Mouse (Mus musculus) brown adipose tissue, adult 24 weeks (tissue): ENCODE results near the gene Oas3. TPM values are rescaled to one million over a fixed set of nuclear protein-coding genes. Genes with fewer than 3 reads are reported as not detected.
"Not testable (repeated sequence)": the region's sequence is repeated elsewhere in the genome, so short reads cannot be mapped to it uniquely, and the experiment has no call there.

Experiments
- H3K27ac ChIP-seq: fragments of 200-500 bp; replicated peaks from 2 replicates; pipeline ENCODE4 v1.5.1; 2012; ENCODE audit warnings: low read depth, mild to moderate bottlenecking, low read length
- H3K4me1 ChIP-seq: fragments of 200-500 bp; 2 replicates; pipeline ENCODE4 v1.6.1; 2012; ENCODE audit warnings: low read length, mixed read lengths; ENCODE audit not compliant: control insufficient read depth, insufficient read depth, insufficient read length
- H3K4me3 ChIP-seq: fragments of 200-500 bp; 2 replicates; pipeline ENCODE4 v1.5.1; 2012; ENCODE audit warnings: low read depth, mild to moderate bottlenecking, low read length, moderate library complexity; ENCODE audit not compliant: insufficient read depth
- polyA plus RNA-seq: library from polyadenylated mRNA; stranded (reverse); fragments of >200 nt; gene quantifications from 2 replicates; pipeline ENCODE4 v1.2.4, GENCODE M21; 2012; ENCODE audit not compliant: missing spikeins, insufficient read depth, insufficient read length

The Oas3 gene
- polyA plus RNA-seq: 0.33 TPM in 1 of 2 replicates, not detected in the other

DNA sequence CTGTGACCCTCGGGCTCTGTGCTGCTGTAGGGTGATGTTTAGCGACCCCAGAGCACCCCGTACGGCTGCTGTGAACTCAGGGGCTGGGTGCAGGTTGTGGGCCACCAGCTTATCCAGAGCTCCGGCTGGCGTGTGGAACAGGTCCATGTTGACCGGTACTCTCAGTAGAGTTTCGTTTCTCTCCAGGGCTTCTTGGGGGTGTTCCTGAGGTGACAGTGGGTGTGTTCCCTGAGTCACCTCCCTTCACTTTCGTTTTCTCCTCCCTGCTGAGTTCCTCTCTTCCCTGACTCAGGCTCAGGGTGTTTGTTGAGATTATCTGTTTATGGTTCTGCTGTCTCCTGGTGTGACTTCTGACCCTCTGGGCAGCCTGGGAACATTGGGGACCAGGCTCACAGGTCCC lies at the start of gene Oas3:
Gene Oas3 (minus strand): TSS at position 184 of the 400 bp plus-strand sequence.
- H3K4me1 ChIP-seq: no peaks in the 10 kb centered on the region
- peak within 1 kb of the TSS; percentile 16; the same call in 1 of the 2 replicates for H3K4me3 ChIP-seq
- H3K27ac ChIP-seq: no peak within 1 kb of the TSS

DNA sequence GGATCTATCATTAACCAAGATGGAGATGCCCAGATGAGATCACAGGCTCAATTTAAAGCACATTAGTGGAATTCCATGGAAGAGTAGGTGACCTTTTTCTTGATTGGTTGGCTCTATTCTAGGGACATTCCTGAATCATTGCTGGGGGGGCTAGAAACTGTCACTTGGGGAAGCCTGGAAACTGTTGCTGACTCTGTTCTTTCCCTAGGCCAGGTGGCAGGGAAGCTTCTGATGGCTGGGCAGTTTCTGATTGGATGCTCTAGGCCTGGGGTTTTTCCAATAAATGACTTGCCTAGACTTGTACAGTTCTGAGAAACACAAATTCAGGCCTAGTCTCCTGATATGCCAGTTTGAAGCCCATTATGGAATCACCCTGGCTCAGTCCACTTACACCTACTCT lies 41.5 kb upstream of the Oas3 start:
- Histone ChIP-seq H3K4me3 (no peak overlapping the region), H3K27ac (no peak overlapping the region), H3K4me1 (no peaks in the 10 kb centered on the region)

DNA sequence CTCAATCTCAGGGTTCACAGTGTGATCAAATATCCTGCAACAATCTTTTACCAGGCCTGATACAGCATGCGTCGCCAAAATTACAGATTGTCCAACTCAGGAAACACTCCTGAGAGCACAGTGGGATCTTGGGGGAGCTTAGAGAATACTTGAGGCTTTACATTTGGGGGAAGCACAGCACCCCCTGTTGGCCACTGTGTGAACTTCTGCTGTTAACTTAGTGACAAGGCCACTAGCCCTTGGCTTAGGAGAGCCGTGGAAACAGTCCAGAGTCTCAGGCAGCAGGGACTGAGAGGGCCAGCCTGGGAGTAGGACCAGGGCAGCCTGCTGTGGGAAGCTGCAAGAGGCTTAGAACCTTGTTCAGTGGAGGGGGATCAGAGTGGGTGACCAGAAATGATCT lies 38.5 kb upstream of the Oas3 start:
- H3K4me3 ChIP-seq: no peak overlapping the region
- no peak overlapping the region for H3K27ac ChIP-seq
- H3K4me1 ChIP-seq: 0 out of 2 replicates have a peak, but pooled peaks cover 7% of the 10 kb centered on the region

DNA sequence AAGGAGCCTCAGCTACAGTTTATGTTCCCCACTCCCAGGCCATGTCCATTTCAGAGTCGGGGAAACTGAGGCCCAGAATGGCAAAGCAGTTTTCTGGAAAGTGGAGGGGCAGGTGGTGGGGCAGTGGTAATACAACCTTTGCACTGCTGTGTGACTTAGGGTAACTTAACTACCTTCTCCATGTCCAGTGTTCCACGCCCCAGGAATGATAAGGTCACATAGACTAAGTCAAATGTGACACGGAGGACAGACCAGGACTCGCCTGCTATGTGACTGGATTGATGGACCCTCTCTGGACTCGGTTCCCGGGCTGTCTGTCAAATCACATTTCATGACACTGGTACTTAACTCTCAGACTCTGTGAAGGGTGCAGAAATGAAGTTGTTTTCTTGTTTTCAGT lies 35.6 kb upstream of the Oas3 start:
- H3K4me1 ChIP-seq: 0 out of 2 replicates have a peak, but pooled peaks cover 7% of the 10 kb centered on the region
- peak overlapping the region; percentile 78 for H3K4me3 ChIP-seq
- H3K27ac ChIP-seq: peak overlapping the region; percentile 45

DNA sequence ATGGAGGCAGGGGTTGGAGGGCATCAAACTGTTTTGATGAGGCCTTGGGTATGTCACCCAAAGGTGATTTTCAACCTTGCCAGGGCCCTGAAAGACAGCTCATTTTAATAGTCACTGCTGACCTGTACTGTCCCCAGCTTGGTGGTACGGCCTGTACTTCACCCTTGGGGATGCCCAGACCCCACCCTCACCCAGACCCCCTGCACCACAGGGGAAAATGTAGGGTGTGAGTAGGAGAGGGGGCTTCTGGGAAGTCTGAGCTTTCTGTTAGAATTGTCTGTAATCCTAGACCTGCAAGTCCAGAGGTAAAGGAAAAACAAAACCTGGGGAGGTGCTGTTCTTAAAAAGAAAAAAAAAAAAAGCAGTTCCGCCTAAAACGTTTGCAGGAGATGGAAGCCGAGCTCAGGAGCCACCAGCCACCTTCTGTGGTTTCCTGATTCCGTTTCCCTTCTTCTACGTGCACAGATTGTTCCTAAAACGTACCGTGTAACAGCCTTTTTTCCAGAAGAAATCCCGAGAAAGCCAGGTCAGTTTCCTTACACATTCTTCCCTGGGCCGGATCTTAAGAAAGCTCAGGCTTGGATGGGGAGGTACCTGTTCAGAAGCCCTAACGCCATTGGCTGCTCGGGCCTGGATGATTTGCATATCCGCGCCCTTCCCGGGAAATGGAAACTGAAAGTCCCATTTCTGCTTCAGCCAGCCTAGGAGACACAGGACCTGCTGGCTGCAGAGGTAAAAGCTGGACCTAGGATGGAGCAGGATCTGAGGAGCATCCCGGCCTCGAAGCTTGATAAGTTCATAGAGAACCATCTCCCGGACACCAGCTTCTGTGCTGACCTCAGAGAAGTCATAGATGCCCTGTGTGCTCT lies 34.7 kb upstream of the Oas3 start, which contains the start of gene Oas1c:
Gene Oas1c (minus strand): TSS at position 564 of the 869 bp plus-strand sequence.
- Histone ChIP-seq H3K27ac (peak within 1 kb of the TSS; percentile 74), H3K4me3 (peak within 1 kb of the TSS; percentile 78), H3K4me1 (0 out of 2 replicates have a peak, but pooled peaks cover 7% of the 10 kb centered on the region)

DNA sequence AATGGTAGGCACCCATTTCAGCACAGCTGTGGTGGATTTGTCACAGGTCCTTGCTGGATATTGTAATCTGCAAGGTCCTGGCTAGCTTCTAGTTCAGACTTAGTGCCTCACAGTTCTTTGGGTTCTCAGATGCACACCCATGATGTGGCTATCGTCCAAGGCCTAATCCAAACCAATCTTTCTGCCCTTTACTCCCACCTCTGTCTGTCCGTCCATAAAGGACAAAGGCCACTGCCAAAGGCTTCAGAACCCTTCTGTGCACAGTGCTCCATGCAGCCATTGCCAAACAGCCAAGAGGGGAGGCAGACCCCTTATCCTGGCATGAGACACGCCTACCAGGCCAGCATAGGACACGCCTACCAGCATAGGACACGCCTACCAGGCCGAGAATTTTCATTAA lies 31.7 kb upstream of the Oas3 start:
- Histone ChIP-seq H3K4me1 (0 out of 2 replicates have a peak, but pooled peaks cover 7% of the 10 kb centered on the region), H3K4me3 (no peak overlapping the region), H3K27ac (no peak overlapping the region)

DNA sequence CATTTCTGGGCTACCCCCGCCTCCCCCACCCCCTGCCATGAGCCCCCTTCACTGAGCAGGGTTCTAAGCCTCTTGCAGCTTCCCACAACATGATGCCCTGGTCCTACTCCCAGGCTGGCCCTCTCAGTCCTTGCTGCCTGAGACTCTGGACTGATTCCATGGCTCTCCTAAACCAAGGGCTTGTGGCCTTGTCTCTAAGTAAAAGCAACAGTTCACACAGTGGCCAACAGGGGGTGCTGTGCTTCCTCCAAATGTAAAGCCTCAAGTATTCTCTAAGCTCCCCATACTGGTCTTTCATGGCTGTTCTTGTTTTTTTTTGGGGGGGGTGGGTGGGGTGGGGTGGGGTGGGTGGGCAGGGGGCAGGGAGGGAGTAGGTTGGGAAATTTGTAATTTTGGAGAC lies 29.0 kb upstream of the Oas3 start:
- Histone ChIP-seq H3K27ac (no peak overlapping the region), H3K4me3 (no peak overlapping the region), H3K4me1 (no peaks in the 10 kb centered on the region)

DNA sequence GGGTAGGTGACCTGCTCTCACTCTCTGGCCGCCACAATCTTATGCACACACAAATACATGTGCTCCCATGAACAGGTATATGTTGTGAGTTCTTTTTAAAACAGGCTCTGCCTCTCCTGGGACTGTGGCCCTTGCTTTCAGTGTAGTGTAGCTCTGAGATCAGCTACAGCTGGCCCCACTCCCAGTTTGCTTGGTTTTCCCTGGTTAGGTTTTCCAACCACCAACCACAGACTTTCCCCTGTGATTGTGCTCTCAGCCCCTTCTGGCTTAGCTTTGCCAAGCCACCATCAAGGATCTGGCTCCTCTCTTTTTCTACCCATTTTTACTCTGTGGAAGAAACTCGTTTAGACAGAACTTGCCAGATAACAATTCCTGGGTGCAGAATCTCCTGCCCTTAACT lies 26.1 kb upstream of the Oas3 start:
- no peak overlapping the region for H3K4me3 ChIP-seq
- H3K4me1 ChIP-seq: no peaks in the 10 kb centered on the region
- H3K27ac ChIP-seq: no peak overlapping the region

DNA sequence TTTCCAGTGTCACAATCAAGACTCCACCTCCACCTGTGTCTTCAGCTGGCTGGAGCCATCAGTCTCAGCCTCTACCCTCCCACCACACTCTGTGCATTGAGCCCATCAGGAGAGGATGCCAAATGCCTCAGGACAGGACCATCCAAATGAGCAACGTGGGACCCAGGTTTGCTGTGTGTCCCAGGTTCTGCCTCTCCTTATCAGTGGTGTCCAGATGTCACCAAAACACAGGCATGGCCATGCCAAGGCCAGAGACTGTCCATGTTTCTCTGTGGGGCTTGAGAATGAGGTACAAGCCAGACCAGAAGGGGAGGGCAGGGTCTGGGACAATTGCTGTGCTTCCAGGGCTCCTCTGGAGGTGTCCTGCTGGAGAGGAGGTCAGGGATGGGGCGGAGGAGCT lies 21.5 kb upstream of the Oas3 start:
- not testable (repeated sequence) for H3K27ac ChIP-seq, H3K4me1 ChIP-seq, H3K4me3 ChIP-seq

DNA sequence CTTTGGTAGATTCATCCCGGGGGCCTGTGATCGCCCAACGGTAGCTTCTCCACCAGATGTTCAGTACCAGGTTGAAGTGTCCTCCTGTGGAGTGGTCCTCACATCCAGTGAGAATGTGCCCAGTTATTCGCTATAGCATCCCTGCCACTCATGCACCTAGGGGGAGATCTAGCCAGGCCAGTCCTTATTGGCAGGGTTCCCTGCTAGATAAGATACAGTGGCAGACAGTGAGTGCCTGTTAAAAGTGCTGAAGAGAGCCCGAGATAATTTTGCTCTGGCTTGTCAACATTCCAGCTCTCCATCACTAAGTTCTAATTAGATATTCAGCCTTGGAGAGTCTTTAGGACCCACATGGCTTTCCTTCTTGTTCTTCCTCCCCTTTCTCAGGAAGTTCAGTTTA lies 20.7 kb upstream of the Oas3 start:
- not testable (repeated sequence) for H3K4me3 ChIP-seq, H3K27ac ChIP-seq, H3K4me1 ChIP-seq

DNA sequence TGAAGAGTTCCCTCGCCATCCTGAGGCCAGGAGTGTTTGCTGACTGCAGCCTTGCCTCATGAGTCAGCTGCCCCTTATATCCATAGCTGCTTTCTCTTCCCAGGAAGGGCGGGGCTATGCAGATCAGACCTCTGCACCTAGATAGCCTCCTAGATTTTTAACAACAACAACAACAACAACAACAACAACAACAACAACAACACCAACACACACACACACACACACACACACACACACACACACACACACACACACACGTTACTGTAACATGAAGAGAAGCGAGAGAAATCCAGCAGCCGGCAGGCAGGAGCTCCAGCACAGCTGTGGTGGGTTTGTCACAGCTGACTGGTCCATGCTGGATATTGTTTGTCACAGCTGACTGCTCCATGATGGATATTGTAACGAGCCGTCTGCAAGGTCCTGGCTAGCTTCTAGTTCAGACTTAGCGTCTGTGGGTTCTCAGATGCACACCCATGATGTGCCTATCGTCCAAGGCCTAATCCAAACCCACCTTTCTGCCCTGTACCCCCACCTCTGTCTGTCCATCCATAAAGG lies 18.1 kb upstream of the Oas3 start, which contains the start of gene Oas1e:
Gene Oas1e (minus strand): TSS at position 51 of the 555 bp plus-strand sequence.
- H3K4me1 ChIP-seq, H3K27ac ChIP-seq, H3K4me3 ChIP-seq: not testable (repeated sequence)

DNA sequence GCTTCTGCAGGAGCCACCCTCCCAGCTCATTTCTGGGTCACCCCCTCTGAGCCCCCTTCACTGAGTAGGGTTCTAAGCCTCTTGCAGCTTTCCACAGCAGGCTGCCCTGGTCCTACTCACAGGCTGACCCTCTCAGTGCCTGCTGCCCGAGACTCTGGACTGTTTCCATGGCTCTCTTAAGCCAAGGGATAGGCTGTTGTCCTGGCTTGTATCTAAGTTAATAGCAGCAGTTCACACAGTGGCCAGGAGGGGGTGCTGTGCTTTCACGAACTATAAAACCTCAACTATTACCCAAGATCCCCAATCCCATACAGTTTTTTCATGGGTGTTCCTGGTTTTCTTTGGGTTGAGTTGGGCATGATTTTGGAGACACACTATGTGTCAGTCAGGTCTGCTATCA lies 15.6 kb upstream of the Oas3 start:
- H3K4me1 ChIP-seq: no peaks in the 10 kb centered on the region
- no peak overlapping the region for H3K4me3 ChIP-seq
- no peak overlapping the region for H3K27ac ChIP-seq

DNA sequence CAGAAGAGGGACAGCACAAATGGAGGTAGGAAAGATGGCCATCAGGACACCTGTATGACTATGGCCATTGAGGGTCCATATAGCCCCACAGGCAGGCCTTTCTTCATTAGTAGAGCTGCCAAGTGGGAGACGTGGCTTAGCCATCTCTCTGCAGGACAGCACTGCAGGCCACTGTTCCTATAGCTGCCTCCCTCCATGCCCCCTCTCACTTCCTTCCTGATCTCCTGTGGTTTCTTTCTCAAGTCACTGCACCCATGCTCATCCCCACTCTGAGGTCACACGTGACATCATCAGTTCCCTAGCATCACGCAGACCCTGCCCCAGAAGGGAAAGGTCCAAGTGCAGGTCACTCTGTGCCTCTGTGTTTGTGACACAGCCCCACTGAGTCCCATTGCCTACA lies 9.6 kb upstream of the Oas3 start:
- no peak overlapping the region for H3K27ac ChIP-seq
- H3K4me1 ChIP-seq: no peaks in the 10 kb centered on the region
- no peak overlapping the region for H3K4me3 ChIP-seq

DNA sequence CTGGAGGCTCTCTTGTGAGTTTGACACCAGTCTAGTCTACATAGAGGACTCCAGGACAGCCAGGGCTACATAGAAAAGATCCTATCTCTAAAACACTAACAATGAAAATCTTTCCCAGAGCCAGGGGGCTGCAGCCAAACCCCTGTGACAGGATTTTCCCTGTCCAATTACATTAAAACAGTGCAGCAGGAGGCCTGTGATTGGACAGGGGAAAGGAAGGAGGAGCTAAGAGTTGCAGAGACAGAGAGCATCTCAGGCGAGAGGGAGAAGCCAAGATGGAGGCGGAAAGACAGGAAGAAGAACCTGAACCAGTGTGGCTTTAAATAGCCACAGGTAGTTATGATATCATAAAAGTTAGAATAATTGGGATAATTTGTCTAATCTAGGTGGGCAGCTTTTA lies 5.0 kb upstream of the Oas3 start:
- Histone ChIP-seq H3K27ac (no peak overlapping the region), H3K4me1 (no peaks in the 10 kb centered on the region), H3K4me3 (no peak overlapping the region)

DNA sequence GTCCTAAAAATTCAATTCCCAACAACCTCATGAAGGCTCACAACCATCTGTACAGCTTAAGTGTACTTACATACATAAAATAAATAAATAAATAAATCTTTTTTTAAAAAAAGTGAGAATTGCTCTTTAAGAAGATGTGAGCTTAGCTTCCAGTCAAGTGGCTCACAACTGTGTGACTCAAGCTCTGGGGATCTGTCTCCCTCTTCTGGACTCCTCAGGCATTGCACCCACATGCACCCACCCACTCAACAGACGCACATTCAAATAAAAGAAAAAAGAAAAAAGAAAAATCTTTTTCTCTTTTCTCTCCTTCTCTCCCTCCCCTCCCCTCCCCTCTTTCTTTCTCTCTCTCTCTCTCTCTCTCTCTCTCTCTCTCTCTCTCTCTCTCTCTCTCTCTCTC lies 4.2 kb upstream of the Oas3 start:
- Histone ChIP-seq H3K27ac (no peak overlapping the region), H3K4me3 (no peak overlapping the region), H3K4me1 (no peaks in the 10 kb centered on the region)

DNA sequence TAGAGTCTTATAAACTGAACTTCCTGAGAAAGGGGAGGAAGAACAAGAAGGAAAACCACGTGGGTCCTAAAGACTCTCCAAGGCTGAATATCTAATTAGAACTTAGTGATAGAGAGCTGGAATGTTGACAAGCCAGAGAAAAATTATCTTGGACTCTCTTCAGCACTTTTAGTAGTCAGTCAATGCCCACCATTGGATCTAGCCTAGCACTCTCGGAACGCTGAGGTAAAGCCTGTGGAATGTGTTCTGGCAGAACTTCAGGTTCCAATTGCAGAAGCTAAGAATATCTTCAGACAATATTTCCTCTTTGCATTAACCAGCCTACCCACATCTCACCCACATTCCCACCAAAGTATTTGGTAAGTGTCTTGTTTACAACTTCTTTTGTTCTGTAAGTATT lies 2.5 kb upstream of the Oas3 start:
- no peaks in the 10 kb centered on the region for H3K4me1 ChIP-seq
- no peak overlapping the region for H3K4me3 ChIP-seq
- H3K27ac ChIP-seq: no peak overlapping the region
